Mouse (Mus musculus) liver, embryonic 14.5 days (tissue): ENCODE measurements around the gene Furin.

Experiments used
- CTCF ChIP-seq: IDR thresholded peaks from 2 replicates; pipeline ENCODE4 v1.5.1; 2016; ENCODE audit warnings: antibody characterized with exemption, low read depth, control low read depth
- EP300 ChIP-seq: IDR thresholded peaks from 2 replicates; pipeline ENCODE4 v1.6.1; 2016; ENCODE audit warnings: antibody characterized with exemption, low read depth

DNA sequence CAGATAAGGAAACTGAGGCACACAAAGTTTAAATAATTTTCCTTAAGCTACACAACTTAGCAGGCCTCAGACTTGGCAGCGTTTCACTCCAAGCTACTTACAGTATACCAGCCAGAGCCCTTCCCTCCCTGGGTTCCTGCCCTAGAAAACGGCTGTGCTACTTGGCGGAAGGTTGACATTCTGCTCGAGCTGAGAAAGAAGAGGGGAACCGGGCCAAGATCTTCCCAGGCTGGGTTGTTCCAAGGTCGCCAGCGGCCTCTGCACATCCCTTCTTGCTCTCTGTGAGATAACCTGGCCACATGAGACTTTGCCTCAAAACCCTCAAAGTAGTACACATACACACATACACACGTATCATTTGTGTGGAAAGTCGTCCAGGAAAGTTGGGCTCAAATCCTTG lies 1.7 kb downstream of the Furin start:
- TF ChIP-seq EP300: no peak
- no peak for TF ChIP-seq CTCF
